Mouse (Mus musculus) hematopoietic stem cell, adult 5-6 weeks (primary cell): ENCODE data around the gene Myo18b. TPM values are rescaled to one million over a fixed set of nuclear protein-coding genes. Genes with fewer than 3 reads are reported as not detected.

Experiments
- ATAC-seq, 2 experiments: fragments of 125-278 bp in 1 of 2; replicated peaks in 1 of 2; 2 replicates each; pipeline ENCODE4 v1.8.0; 2016 to 2017; ENCODE audit warnings: inconsistent platforms in 2 of 2, mild to moderate bottlenecking in 2 of 2, moderate number of reproducible peaks in 2 of 2, low read depth in 1 of 2, moderate TSS enrichment in 1 of 2; ENCODE audit not compliant: low FRiP score in 2 of 2, poor library complexity in 2 of 2, severe bottlenecking in 2 of 2, insufficient read depth in 1 of 2, low TSS enrichment in 1 of 2
- total RNA-seq: library from RNA; stranded (forward); fragments of 172-1452, 232-1000 nt; gene quantifications from 2 replicates; pipeline ENCODE4 v1.2.3, GENCODE M21; 2017

Myo18b gene
- total RNA-seq, 1 experiment from 2014 or later = not detected

- ATAC-seq = no peak
Observed at GRCm38 (mm10) chr5:112843676-112844257, 52.4 kb downstream of the Myo18b start.

DNA sequence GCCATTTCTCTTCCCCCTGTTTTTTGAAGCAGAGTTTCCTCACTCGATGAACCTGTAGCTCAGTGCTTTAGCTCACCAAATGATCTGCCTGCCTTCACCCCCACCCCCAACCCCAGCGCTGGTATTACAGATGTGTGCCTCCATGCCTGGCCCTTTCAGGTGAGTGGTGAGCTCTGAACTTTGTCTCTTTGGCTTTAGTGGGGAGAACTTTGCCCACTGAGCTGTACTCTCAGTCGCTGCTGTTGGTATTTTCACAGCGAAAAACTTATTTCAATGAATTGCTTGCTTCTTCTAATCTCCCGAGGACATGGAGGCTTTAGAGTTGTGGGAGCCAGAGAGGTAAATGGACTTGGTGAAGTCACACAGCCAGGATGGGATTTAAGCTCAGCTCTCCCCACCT lies 53.5 kb downstream of the Myo18b start:
- ATAC-seq = no peak

- ATAC-seq = no peak
Observed at GRCm38 (mm10) chr5:112841850-112842249, 54.3 kb downstream of the Myo18b start.

DNA sequence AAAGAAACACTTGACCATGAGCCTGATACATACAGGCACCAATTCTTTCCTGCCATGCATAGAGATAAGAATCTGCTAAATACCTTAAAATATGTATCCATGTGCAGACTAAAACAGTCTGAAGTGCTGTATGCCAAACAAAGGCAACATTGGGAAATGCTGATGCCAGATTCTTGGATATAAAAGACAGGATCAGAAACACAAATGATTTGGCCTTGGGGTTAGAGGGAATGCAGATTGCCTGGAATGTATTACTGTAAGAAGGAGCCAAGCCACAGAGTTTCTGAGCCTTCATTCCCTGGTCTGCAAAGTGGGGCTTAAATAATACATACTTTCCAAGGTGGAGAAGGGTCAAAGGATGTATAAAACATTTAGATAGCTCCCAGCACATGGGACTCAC lies 61.3 kb downstream of the Myo18b start:
- no peak for ATAC-seq

DNA sequence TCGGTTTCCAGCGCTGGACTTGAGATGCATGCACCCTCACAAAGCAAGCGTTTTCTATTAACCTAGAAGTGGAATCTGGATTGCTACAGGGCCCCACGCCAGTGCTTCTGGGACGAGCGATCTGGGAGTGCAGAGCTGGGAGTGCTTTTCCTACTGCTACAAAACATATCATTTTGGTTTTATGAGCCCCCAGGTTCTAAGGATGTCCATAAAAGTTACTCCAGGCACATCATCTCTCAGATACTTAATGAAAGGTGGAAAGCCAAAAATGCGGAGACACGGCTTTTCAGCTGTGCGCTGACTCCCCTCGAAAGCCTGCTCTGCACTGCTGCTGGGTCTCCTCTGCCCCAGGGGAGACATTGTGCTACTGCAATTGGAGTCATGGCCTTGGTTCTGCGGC lies 62.3 kb downstream of the Myo18b start:
- ATAC-seq = no peak

DNA sequence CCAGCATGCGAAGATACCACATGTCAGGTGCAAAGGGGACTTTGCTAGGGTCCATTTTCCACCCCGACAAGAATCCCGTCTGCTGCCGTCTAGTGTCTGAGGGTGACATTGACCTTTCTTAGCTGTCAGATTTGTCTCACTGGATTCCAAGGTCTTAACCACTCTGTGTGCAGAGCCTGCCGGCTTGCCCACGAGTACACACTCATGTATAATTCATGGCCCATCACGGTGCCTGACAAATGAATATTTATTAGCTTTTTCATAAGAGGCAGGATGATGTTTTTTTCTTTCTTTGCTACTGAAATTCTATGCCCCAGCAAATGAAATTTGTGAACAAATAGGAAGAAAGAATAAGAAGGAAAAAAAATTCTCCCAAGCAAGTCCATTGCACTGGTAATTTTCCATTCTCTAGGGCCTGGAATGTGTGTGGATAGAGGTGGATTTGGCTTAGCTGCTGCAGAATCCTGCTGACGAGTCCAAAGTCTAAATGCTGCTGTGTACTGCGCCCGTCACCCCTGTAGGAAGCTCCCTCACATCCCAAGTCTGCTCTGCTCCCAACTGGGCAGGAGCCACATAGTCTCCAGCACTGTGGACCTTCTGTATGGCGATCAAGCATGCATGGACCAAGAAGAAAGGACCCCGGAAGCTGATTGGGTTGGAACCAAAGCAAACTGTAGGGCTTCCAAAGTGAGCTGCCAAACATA lies 70.9 kb downstream of the Myo18b start:
- no peak for ATAC-seq

DNA sequence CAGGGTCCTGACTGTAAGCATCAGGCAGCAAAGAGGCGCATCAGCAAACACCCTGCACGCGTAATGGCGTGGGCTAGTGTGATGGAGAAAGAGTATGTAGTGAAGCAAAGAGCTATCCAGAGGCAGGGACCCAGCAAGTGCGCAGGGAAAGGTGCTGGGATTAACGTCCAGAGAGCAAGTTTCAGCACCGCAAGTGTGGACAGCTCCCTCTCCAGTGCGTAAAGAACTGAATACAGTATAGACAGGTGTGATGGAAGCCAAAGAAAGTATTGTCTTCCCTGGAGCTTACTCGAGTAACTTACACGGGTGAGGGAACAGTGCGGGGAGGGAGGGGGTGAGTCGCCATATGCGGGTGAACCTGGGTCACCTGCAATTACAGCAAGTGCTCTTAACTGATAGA lies 71.8 kb downstream of the Myo18b start:
- no peak for ATAC-seq

DNA sequence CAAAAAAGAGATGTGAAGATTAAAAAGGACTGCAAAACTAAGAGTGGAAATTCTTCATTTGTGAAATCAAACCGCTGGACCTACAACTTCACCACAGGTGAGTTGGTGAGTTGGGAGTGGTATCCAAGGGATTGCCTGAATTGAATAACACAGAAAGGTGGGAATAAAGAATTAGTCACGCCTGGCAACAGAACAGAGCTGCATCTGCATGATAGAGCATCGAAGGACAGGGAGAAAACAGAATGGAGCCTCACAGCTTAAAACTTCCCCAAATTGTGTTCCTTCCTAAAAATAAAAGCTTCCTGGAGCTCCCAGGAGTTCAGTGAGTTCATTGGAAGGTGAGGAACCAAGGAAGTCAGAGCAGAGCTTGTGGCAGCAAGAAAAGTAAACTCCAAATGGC lies 73.7 kb downstream of the Myo18b start:
- ATAC-seq = no peak

GRCm38 (mm10) chr5:112815051-112815450 lies 81.1 kb downstream of the Myo18b start:
- ATAC-seq = no peak

DNA sequence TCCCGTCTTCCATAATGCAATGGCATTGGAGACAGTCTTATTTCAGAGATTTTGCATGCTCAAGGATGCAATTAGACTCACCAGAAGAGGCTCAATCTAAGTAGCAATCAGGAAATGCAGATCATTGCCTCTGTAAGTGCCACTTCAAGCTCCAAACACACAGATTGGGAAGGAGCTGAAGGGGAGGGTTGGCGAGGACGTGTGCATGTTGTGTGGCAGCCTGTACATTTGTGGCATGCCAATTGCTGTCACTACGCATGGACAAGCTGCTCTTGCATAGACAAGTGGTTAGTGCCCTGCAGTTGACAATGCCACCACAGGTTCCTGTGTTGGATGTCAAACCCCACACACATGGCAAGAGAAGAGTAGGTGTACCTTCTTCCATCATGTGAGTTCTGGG lies 88.5 kb downstream of the Myo18b start:
- ATAC-seq = no peak

DNA sequence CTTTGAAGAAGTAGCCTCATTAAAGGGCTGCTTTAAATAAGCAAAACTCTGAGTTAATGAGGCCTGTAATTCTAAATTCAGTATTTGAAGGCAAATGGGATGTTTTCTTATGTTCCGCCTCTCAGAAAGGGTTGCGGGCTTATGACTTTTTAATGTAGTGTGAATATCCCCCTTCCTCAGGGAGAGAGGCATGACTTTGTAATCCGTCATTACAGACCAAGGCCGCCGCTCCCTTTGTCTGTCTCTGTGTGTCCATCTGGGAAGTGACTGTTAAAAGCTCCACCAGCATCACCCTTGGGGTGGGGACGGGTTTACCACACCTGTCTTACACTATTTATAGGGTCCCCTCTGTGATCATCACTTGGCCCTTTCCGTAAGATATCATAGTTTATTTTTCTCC lies 100.1 kb downstream of the Myo18b start:
- ATAC-seq = no peak

DNA sequence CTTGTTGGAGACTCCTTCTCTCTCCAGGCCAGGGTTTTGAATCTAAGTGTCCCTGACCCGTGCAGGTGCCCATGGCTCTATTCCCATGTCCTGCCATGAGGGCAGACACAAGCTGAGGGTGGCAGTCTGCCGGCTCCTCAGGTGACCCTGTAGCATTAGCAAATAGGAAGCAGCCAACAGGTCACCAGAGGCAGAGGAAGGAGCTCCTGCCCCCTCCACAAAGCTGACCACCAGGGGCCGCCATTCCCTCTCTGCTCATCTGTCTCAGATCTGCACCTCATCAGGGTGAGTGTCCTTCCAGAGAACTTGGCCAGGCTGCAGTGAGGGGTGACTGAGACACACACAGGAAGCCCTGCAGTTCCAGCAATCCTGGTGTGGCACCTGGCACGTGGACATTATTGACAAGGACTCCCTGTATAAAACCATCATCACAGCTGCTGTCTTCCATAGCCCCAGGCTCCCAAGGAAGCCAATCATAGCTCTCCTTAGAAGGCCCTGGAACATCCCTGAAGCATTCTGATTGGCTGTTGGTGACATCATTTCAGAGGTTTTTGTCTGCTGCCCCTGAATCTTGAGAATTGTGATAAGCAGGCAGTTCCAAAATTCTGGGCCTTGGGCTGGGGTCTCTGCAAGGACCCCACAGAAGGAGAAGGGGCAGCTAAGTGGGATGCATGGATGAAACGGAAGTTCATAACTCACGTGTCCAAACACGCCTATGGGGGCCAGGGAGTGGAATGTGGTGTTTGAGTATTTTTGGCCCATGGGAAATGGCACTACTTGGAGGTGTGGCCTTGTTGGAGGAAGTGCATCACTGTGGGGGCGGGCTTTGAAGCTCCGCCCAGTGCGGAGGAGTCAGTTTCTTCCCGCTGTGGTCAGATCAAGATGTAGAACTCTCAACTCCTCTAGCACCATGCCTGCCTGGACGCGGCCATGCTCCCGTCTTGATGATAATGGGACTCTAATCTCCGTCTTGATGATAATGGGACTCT lies 104.1 kb downstream of the Myo18b start:
- no peak for ATAC-seq

GRCm38 (mm10) chr5:112790376-112791111 lies 105.6 kb downstream of the Myo18b start:
- ATAC-seq = no peak

- ATAC-seq = no peak
Observed at GRCm38 (mm10) chr5:112788441-112788840, 107.7 kb downstream of the Myo18b start.

DNA sequence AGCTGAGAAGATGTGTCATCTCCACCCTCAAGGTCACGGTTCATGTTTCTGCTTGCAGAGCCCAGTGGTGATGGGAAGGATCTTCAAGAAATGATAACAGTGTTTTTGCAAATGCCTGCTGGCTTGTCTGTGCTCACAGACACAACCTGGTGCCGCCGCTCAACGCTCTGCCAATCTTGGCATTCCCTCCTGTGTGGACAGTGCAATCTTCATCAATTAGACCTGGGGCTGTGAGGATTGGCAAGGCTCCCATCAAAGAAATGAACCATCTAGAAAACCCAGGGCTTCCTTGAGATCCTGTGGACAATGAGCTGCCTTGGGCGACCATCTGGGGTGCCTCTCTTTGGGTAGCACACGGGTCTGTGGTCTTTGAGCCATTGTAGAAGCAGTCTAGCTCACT lies 109.4 kb downstream of the Myo18b start:
- ATAC-seq = no peak

DNA sequence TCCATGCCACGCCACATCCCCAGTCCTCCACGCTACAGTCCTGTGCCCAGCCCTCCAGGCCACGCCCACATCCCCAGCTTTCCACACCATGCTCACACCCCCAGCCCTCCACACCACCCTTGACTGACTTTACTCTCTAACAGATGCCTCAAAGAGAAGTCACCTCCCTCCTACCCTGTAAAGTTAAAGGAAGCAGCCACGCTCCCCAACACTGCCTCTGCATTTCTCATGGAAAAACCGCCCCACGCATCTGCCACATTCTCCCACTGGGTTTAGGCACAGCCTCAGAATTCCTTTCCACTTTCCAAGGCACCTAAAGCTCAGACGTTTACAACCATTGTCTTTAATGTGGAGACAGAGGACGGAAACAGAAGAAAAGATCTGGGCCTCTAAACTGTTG lies 110.1 kb downstream of the Myo18b start:
- no peak for ATAC-seq

GRCm38 (mm10) chr5:112781719-112782118 lies 114.4 kb downstream of the Myo18b start:
- ATAC-seq = no peak

DNA sequence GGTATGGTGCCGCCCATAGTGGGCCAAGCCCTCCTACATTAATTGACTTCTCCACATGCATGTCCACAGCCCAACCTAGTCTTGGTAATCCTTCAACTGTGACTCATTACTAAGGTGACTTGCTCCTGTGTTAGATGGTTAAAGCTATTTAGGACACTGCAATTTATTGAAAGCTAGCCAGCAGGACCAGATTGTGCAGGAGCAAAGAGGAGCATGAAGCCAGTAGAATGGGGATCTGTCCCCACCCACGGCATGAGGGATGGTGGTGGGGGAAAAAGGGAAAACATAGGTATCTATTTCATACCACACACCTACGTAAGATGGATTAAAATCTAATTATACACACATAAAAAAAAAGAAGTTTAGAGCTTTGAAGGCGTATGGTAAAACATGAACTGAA lies 114.9 kb downstream of the Myo18b start:
- ATAC-seq = no peak
